Mouse (Mus musculus) erythroid progenitor cell, adult 5-6 weeks (primary cell): ENCODE data around the gene Ifih1. TPM values are rescaled to one million over a fixed set of nuclear protein-coding genes. Genes with fewer than 3 reads are reported as not detected.
A peak's percentile ranks its signal among the peaks of the same experiment; 100 is the strongest.

ENCODE experiments used
- ATAC-seq: replicated peaks from 2 replicates; pipeline ENCODE4 v1.8.0; 2016; ENCODE audit warnings: moderate number of reproducible peaks, mild to moderate bottlenecking, moderate TSS enrichment, inconsistent platforms; ENCODE audit not compliant: poor library complexity, low FRiP score, severe bottlenecking
- total RNA-seq, 2 experiments: library from RNA; stranded (forward) in 1 of 2; stranded (reverse) in 1 of 2; fragments of 150-400 nt in 1 of 2; fragments of 186-747, 209-891 nt in 1 of 2; gene quantifications; 2 replicates each; pipeline versions ENCODE4 v1.2.3 to v1.2.4; 2015 to 2017; ENCODE audit warnings: low replicate concordance in 2 of 2

Ifih1 gene
- total RNA-seq, 2 experiments from 2014 or later: 24.3 to 28.7 TPM

DNA sequence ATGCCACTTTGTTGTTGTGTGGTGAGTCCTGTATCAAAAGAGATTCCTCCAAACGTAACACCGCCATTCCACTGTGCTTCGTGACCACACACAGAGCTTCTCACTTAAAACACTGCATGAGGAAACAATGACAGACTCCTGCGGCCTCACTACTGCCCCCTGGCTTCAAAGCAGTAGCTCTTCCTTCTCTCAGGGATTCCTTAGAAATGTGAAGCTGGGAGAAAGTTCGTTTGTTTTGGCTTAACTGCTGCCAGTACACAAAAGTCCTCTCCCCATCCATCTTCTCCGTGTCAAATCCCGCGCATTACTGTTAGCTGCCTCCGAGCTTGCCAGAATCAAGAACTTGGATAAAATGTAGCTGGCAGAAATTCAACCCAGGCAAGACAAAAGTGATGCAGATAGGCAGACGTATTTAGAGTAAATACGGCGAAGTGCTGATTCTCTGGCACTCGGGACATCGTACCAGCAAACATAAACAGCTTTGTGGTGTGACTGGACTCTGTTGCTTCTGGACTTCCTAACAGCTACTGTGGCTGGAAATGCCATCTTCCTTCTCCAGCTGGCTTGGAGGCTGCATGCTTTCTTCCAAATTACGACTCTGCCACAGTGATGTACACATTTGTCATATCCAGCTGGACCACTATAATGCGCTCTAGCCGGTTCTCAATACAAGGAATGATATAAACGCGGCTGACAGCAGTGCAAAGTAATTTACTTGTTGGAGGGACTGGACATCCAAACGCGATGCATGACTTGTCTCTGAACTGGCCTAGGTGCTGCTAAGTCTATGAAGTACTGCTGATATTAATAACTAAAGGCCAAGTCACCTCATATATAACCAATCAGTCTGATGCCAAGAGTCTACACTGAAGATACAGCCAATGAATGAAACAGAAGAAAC, 2.4 kb downstream of the Ifih1 start:
- ATAC-seq: peak; percentile 73

GRCm38 (mm10) chr2:62639869-62640268, 6.2 kb downstream of the Ifih1 start:
- ATAC-seq: no peak

DNA sequence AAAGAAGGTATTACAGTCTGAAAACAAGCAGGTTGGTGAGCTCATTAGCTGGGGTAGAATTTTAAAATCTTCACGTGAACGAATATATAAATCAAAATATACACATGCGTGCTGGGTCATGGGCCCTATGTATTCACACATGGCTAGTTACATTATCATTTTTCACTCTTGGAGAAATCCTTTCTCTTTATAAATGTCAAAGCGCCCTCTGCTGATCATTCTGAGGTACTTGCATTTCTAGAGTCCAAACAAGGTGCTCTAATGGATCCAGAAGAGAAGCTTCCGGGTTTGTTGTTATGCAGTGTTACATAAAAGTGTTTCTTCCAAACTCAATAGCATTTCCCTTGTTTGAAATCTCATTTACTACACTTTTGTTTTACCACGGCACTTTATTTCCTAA, 15.6 kb downstream of the Ifih1 start:
- ATAC-seq: peak; percentile 73

DNA sequence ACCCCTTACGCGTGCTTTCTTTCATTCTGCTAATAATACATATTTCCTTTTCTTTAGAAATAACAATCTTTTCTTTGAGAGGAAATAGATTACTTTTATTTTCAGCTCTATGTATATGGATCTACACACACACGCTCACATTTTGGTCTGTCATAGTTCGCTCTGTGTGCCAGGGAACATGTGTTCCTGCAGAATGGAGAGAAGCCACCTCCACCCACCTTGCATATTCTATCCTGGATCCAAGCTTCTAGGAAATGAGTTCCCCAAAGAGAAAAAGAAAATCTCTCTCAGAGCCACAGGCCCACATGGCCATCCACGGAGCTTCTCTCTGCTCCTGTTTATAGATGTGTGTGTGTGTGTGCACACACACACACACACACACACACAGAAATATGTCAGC, 17.7 kb downstream of the Ifih1 start:
- no peak for ATAC-seq

DNA sequence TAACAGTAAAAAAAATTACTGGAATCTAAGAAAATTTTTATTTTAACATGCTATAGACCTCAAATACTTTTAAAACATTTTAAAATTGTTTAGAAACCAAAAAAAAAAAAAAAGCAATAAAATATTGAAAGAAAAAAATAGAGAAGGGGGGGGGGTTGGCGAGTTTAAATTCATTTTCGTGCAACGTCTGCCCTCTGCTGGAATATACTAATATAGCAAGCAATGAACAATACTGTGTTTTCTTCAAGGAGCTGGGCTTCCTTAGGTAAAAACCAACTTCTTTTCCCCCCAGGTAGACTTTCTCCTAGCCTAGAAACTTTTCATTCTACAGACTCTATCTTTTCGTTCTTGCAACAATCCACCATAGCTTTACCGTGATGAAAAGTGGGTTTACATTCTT, 18.3 kb downstream of the Ifih1 start:
- peak; percentile 69 for ATAC-seq

DNA sequence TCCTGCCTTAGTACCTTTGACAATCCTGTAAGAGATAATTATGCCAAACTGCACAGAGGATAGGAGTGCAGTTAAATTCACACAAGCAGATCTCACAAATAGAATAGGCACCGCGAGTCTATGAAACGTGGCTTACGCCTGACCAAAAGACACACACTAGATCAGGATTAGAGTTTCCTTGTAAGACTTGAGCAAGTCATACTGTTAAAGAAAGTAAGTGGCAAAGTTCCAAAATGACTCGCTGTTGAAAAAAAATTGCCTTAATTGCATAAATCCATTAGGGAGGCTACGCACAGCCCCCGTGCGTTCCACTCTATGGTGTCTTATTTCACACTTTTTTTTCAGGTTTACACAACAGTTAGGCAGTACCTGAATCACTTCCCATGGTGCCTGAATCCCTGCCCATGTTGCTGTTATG, 23.0 kb downstream of the Ifih1 start:
- ATAC-seq: no peak

- peak; percentile 64 for ATAC-seq
These were observed 26.4 kb downstream of the Ifih1 start for GRCm38 (mm10) chr2:62619679-62620078.

- peak; percentile 97 for ATAC-seq
These were observed 27.1 kb downstream of the Ifih1 start for GRCm38 (mm10) chr2:62618934-62619341.

GRCm38 (mm10) chr2:62613133-62613532, 32.9 kb downstream of the Ifih1 start:
- 0 out of 2 replicates have a peak, but pooled peaks have one; percentile 40 for ATAC-seq

- ATAC-seq: no peak
These were observed 39.9 kb downstream of the Ifih1 start for GRCm38 (mm10) chr2:62606205-62606604.

DNA sequence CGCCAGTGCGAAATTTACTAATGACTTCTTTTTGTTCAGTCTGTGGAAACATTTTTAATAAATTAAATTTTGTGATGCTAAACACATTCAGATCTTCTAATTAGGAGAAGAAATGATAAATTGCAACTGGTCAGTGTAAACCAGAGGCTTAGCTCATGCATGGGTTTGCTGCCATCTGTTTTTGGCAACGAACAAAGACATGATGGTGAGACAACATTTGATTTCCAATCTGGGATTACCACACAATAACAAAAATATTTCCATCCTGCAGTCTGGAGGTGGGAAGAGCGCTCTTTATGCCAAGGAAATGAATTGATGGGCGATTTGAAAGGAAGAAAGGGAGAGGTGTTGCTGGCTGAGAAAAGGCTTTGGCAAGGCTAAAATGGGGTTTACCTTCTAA, 42.5 kb downstream of the Ifih1 start:
- no peak for ATAC-seq

DNA sequence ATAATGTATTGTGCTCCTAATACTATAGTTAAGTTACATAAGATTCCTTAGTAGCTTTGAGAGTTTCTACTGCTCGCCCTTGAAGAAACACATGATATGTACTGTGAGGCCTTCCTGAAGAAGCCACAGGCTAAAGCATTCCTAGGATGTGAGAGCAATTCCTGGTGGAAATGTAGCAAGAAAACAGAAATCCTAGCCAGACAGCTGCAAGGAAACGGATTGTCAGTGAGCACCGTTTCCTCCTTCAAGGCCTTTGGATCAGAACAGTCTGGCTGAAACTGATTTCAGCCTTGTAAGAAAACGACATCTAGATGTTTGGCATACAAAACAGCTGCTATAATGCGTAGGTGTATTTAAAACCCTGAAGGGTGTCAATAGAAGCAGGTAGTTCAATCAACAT, 49.5 kb downstream of the Ifih1 start:
- no peak for ATAC-seq

- no peak for ATAC-seq
These were observed 51.6 kb downstream of the Ifih1 start for GRCm38 (mm10) chr2:62594491-62594890.

DNA sequence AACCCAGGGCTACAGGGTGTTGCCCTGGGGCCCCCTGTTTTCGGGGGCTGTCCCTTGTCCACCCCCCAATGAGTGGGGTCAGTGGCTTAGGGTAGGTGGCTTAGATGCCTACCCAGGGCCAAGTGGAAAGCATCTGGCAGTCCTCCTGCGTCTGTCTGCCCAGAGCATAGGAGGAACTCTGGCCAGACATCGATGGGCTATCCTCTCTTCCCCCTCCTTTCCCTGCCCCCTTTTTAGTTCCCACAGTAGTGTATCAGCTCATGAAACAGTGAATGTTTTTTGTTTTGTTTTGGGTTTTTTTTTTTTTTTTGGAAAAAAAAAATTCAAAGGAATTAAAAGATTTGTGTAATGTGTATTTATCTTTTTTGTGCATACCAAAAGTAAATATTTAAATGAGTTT, 54.5 kb downstream of the Ifih1 start:
- no peak for ATAC-seq

DNA sequence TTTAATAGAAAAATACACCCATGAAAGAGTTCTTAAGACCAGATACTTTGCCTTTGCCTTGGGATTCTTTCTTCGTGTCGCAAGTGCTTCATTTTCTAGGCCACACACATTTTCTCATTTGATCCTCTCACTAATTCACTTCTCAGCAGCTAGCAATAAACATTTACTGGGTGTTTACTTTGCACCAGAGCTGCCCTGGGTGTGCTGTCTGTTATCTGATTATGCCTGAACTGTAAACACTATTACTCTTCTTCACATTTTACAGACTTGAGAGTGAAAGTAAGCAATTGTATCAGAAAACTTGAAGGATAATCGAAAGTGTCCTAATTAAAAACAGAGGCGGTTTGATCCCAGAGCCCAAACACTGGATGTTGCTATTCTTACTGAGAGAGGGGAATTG, 56.7 kb downstream of the Ifih1 start:
- ATAC-seq: peak; percentile 67

- ATAC-seq: no peak
These were observed 60.3 kb downstream of the Ifih1 start for GRCm38 (mm10) chr2:62585769-62586168.

DNA sequence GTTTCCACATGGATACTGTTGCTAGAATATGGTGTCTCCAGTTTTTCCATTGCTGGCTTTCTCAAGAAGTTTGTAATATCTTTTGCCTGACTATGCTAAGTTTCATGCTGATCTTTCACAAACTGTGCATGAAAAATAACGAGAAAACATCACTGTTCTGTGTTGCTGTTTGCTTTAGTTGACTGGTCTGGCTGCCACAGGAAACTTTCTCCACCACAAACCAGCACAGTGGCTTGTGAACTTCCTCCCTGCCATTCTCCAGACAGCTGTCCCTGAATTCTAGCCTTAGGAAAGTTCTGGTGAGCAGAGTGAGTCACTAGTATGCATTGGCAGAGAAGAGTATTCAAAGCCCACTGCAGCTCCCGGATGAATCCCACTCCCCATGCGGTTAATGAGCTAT, 71.1 kb downstream of the Ifih1 start:
- no peak for ATAC-seq

DNA sequence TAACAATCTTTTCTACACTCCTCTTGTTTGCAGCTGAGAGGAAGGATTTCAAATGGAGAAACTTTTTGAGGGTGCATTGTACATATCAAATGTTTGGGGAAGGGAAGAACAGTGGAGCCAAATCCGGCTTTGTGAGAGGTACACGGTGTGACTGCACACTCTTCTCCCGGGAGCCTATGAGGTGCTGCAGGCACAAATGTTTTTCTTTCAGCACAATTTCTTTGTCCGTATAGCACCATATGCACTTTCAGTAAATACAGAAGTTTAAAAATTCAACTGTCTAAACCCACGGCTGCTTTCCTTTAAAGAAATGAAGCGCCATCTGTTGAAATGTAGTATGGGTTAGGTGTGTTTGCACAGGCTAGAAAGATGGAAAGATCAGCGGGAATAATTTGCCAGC, 71.8 kb downstream of the Ifih1 start:
- ATAC-seq: no peak

- no peak for ATAC-seq
These were observed 72.3 kb downstream of the Ifih1 start, which contains the start of gene Fap for GRCm38 (mm10) chr2:62573753-62574159. Gene Fap (minus strand): TSS chr2:62574075.

DNA sequence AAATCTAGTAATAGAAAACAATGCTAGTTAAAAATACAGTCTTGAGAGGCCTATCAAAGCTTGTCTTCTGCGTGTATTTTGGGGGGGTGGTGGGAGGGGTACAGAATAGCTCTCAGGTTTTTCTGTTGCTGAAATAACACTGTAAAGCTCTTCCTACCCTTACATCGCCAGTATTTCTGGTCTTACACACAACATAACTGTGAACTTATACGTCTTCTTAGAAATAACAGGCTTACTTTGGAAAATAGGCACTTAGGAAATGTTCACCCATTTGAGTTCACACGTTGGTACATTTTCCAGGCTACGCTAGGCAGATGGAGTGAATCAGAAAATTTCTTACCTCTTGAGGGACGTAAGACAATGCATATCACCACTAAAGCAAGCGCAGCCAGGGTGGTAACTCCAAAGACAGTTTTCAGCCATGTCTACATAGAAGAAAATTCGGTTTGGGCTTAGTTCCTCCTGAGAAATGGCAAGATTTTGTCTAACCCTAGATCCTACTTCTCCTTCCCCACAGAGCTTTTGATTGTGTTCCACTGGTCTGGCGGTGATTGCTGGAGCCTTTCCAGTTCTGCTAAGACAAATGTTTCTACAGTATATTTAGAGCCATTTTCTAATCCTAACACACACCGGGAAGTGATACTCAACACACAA, 72.8 kb downstream of the Ifih1 start:
- no peak for ATAC-seq

GRCm38 (mm10) chr2:62564687-62565086, 81.4 kb downstream of the Ifih1 start:
- ATAC-seq: no peak
